Mouse (Mus musculus): Measurements from ENCODE around the gene Plce1.

The Plce1 gene

GRCm38 (mm10) chr19:38589466-38589865 lies 108.6 kb downstream of the Plce1 start:
- DNase-seq (ENCODE audit: low read depth), result no peak

- DNase-seq (ENCODE audit: low read depth), result no peak
Measured at GRCm38 (mm10) chr19:38589941-38590340, 109.0 kb downstream of the Plce1 start.

- no peak for DNase-seq (ENCODE audit: low read depth)
Measured at GRCm38 (mm10) chr19:38592566-38593224, 111.8 kb downstream of the Plce1 start.

GRCm38 (mm10) chr19:38593225-38593897 lies 112.5 kb downstream of the Plce1 start:
- DNase-seq (ENCODE audit: low read depth), result no peak

- DNase-seq (ENCODE audit: low read depth), result no peak
Measured at GRCm38 (mm10) chr19:38596096-38596495, 115.2 kb downstream of the Plce1 start.

- no peak for DNase-seq (ENCODE audit: low read depth)
Measured at GRCm38 (mm10) chr19:38597392-38597791, 116.5 kb downstream of the Plce1 start.

- no peak for DNase-seq (ENCODE audit: low read depth)
Measured at GRCm38 (mm10) chr19:38599001-38599400, 118.1 kb downstream of the Plce1 start.

GRCm38 (mm10) chr19:38601127-38601526 lies 120.2 kb downstream of the Plce1 start:
- no peak for DNase-seq (ENCODE audit: low read depth)

GRCm38 (mm10) chr19:38602811-38603210 lies 121.9 kb downstream of the Plce1 start:
- DNase-seq (ENCODE audit: low read depth), result no peak

- no peak for DNase-seq (ENCODE audit: low read depth)
Measured at GRCm38 (mm10) chr19:38607236-38607635, 126.3 kb downstream of the Plce1 start.

GRCm38 (mm10) chr19:38608951-38609654 lies 128.2 kb downstream of the Plce1 start:
- DNase-seq (ENCODE audit: low read depth), result no peak

- DNase-seq (ENCODE audit: low read depth), result no peak
Measured at GRCm38 (mm10) chr19:38610291-38610690, 129.4 kb downstream of the Plce1 start.

- DNase-seq (ENCODE audit: low read depth), result no peak
Measured at GRCm38 (mm10) chr19:38610809-38611208, 129.9 kb downstream of the Plce1 start.

GRCm38 (mm10) chr19:38614067-38614675 lies 133.3 kb downstream of the Plce1 start:
- DNase-seq (ENCODE audit: low read depth), result no peak

- DNase-seq (ENCODE audit: low read depth), result no peak
Measured at GRCm38 (mm10) chr19:38615356-38615755, 134.4 kb downstream of the Plce1 start.

GRCm38 (mm10) chr19:38620134-38620533 lies 139.2 kb downstream of the Plce1 start:
- DNase-seq (ENCODE audit: low read depth), result no peak

- no peak for DNase-seq (ENCODE audit: low read depth)
Measured at GRCm38 (mm10) chr19:38621546-38621945, 140.6 kb downstream of the Plce1 start.

GRCm38 (mm10) chr19:38626246-38627015 lies 145.5 kb downstream of the Plce1 start:
- DNase-seq (ENCODE audit: low read depth), result no peak

- DNase-seq (ENCODE audit: low read depth), result no peak
Measured at GRCm38 (mm10) chr19:38627075-38627768, 146.3 kb downstream of the Plce1 start.

- DNase-seq (ENCODE audit: low read depth), result no peak
Measured at GRCm38 (mm10) chr19:38632251-38632650, 151.3 kb downstream of the Plce1 start.

GRCm38 (mm10) chr19:38633306-38633705 lies 152.4 kb downstream of the Plce1 start:
- DNase-seq (ENCODE audit: low read depth), result no peak

All from c-Kit-positive CD71-positive TER-119-negative erythroid progenitor cells, embryonic 14.5 days (primary cell).